Mouse (Mus musculus): Measurements from ENCODE around the gene Ms4a18. TPM values are rescaled to one million over a fixed set of nuclear protein-coding genes. Genes with fewer than 3 reads are reported as not detected.

Ms4a18 gene
- polyA plus RNA-seq, 1 experiment from 2014 or later, result not detected

- Histone ChIP-seq H3K4me2 (no peak overlapping the region), H3K27ac (ENCODE audit: low read depth, low read length) (no peak overlapping the region), H3K9ac (ENCODE audit: low read depth, low read length) (no peak overlapping the region), H3K4me3 (ENCODE audit: low read depth, low read length) (no peak overlapping the region), H3K9me3 (ENCODE audit: control insufficient read depth, low read length) (no peaks in the 10 kb centered on the region), H3K27me3 (replicated peaks; ENCODE audit: control insufficient read depth, insufficient read depth, low read length) (no peaks in the 10 kb centered on the region), H3K4me1 (replicated peaks; ENCODE audit: control insufficient read depth, insufficient read depth, low read length) (no peaks in the 10 kb centered on the region), H3K36me3 (ENCODE audit: control insufficient read depth, insufficient read depth, low read length) (no peaks in the 10 kb centered on the region)
- no peak for ATAC-seq (replicated peaks; ENCODE audit: low FRiP score)
- no peak for DNase-seq (ENCODE audit: low spot score)
- 70% methylated on average over 1 of the region's 1 CpGs for WGBS
Measured at GRCm38 (mm10) chr19:11048503-11048902, 30.7 kb upstream of the Ms4a18 start.

GRCm38 (mm10) chr19:11048009-11048408 is 30.2 kb upstream of the Ms4a18 start:
- H3K4me1 ChIP-seq (replicated peaks; ENCODE audit: control insufficient read depth, insufficient read depth, low read length), result no peaks in the 10 kb centered on the region

GRCm38 (mm10) chr19:11044996-11045711 is 27.3 kb upstream of the Ms4a18 start:
- Histone ChIP-seq H3K4me3 (ENCODE audit: low read depth, low read length) (peak overlapping the region; percentile 31), H3K4me2 (peak overlapping the region; percentile 59), H3K27me3 (replicated peaks; ENCODE audit: control insufficient read depth, insufficient read depth, low read length) (no peaks in the 10 kb centered on the region), H3K4me1 (replicated peaks; ENCODE audit: control insufficient read depth, insufficient read depth, low read length) (no peaks in the 10 kb centered on the region), H3K36me3 (ENCODE audit: control insufficient read depth, insufficient read depth, low read length) (no peaks in the 10 kb centered on the region), H3K9ac (ENCODE audit: low read depth, low read length) (no peak overlapping the region), H3K9me3 (ENCODE audit: control insufficient read depth, low read length) (no peaks in the 10 kb centered on the region), H3K27ac (ENCODE audit: low read depth, low read length) (no peak overlapping the region)
- DNase-seq (ENCODE audit: low spot score), result peak; percentile 75
- peak; percentile 100 for ATAC-seq (replicated peaks; ENCODE audit: low FRiP score)
- WGBS, result 6% methylated on average over 36 of the region's 40 CpGs

More at GRCm38 (mm10) chr19:11048009-11048408, 30.2 kb upstream of the Ms4a18 start:
- no peaks in the 10 kb centered on the region for H3K36me3 ChIP-seq (ENCODE audit: control insufficient read depth, insufficient read depth, low read length)
- H3K27ac ChIP-seq (ENCODE audit: low read depth, low read length), result no peak overlapping the region
- H3K27me3 ChIP-seq (replicated peaks; ENCODE audit: control insufficient read depth, insufficient read depth, low read length), result no peaks in the 10 kb centered on the region
- no peaks in the 10 kb centered on the region for H3K9me3 ChIP-seq (ENCODE audit: control insufficient read depth, low read length)
- DNase-seq (ENCODE audit: low spot score), result no peak
- ATAC-seq (replicated peaks; ENCODE audit: low FRiP score), result no peak
- H3K4me2 ChIP-seq, result no peak overlapping the region
- H3K9ac ChIP-seq (ENCODE audit: low read depth, low read length), result no peak overlapping the region
- WGBS, result 54% methylated on average over 6 of the region's 6 CpGs
- H3K4me3 ChIP-seq (ENCODE audit: low read depth, low read length), result no peak overlapping the region

GRCm38 (mm10) chr19:11044671-11044995 is 26.8 kb upstream of the Ms4a18 start:
- H3K27ac ChIP-seq (ENCODE audit: low read depth, low read length), result no peak overlapping the region
- peak overlapping the region; percentile 59 for H3K4me2 ChIP-seq
- no peaks in the 10 kb centered on the region for H3K27me3 ChIP-seq (replicated peaks; ENCODE audit: control insufficient read depth, insufficient read depth, low read length)
- H3K36me3 ChIP-seq (ENCODE audit: control insufficient read depth, insufficient read depth, low read length), result no peaks in the 10 kb centered on the region
- DNase-seq (ENCODE audit: low spot score), result no peak
- peak overlapping the region; percentile 31 for H3K4me3 ChIP-seq (ENCODE audit: low read depth, low read length)
- no peaks in the 10 kb centered on the region for H3K9me3 ChIP-seq (ENCODE audit: control insufficient read depth, low read length)
- WGBS, result 35% methylated on average over 5 of the region's 5 CpGs
- no peaks in the 10 kb centered on the region for H3K4me1 ChIP-seq (replicated peaks; ENCODE audit: control insufficient read depth, insufficient read depth, low read length)
- no peak overlapping the region for H3K9ac ChIP-seq (ENCODE audit: low read depth, low read length)
- peak; percentile 60; the same call in 1 of the 2 replicates for ATAC-seq (replicated peaks; ENCODE audit: low FRiP score)

GRCm38 (mm10) chr19:11037570-11037969 is 19.7 kb upstream of the Ms4a18 start:
- Histone ChIP-seq H3K36me3 (ENCODE audit: control insufficient read depth, insufficient read depth, low read length) (no peaks in the 10 kb centered on the region), H3K4me2 (no peak overlapping the region), H3K27me3 (replicated peaks; ENCODE audit: control insufficient read depth, insufficient read depth, low read length) (no peaks in the 10 kb centered on the region), H3K4me3 (ENCODE audit: low read depth, low read length) (no peak overlapping the region), H3K4me1 (replicated peaks; ENCODE audit: control insufficient read depth, insufficient read depth, low read length) (no peaks in the 10 kb centered on the region), H3K9me3 (ENCODE audit: control insufficient read depth, low read length) (no peaks in the 10 kb centered on the region), H3K9ac (ENCODE audit: low read depth, low read length) (no peak overlapping the region), H3K27ac (ENCODE audit: low read depth, low read length) (no peak overlapping the region)
- no peak for DNase-seq (ENCODE audit: low spot score)
- ATAC-seq (replicated peaks; ENCODE audit: low FRiP score), result no peak

- Histone ChIP-seq H3K4me1 (replicated peaks; ENCODE audit: control insufficient read depth, insufficient read depth, low read length) (no peaks in the 10 kb centered on the region), H3K27ac (ENCODE audit: low read depth, low read length) (no peak overlapping the region), H3K4me3 (ENCODE audit: low read depth, low read length) (no peak overlapping the region), H3K9ac (ENCODE audit: low read depth, low read length) (no peak overlapping the region), H3K36me3 (ENCODE audit: control insufficient read depth, insufficient read depth, low read length) (no peaks in the 10 kb centered on the region), H3K9me3 (ENCODE audit: control insufficient read depth, low read length) (no peaks in the 10 kb centered on the region), H3K4me2 (no peak overlapping the region), H3K27me3 (replicated peaks; ENCODE audit: control insufficient read depth, insufficient read depth, low read length) (no peaks in the 10 kb centered on the region)
- DNase-seq (ENCODE audit: low spot score), result no peak
- no peak for ATAC-seq (replicated peaks; ENCODE audit: low FRiP score)
Measured at GRCm38 (mm10) chr19:11022382-11022781, 4.6 kb upstream of the Ms4a18 start.

- H3K4me1 ChIP-seq (replicated peaks; ENCODE audit: control insufficient read depth, insufficient read depth, low read length), result no peaks in the 10 kb centered on the region
- no peak overlapping the region for H3K4me2 ChIP-seq
- no peaks in the 10 kb centered on the region for H3K27me3 ChIP-seq (replicated peaks; ENCODE audit: control insufficient read depth, insufficient read depth, low read length)
- no peak overlapping the region for H3K4me3 ChIP-seq (ENCODE audit: low read depth, low read length)
- no peak for ATAC-seq (replicated peaks; ENCODE audit: low FRiP score)
- DNase-seq (ENCODE audit: low spot score), result no peak
- H3K9me3 ChIP-seq (ENCODE audit: control insufficient read depth, low read length), result no peaks in the 10 kb centered on the region
- H3K36me3 ChIP-seq (ENCODE audit: control insufficient read depth, insufficient read depth, low read length), result no peaks in the 10 kb centered on the region
- H3K27ac ChIP-seq (ENCODE audit: low read depth, low read length), result no peak overlapping the region
- H3K9ac ChIP-seq (ENCODE audit: low read depth, low read length), result no peak overlapping the region
- WGBS, result 89% methylated on average over 2 of the region's 2 CpGs
Measured at GRCm38 (mm10) chr19:11017251-11017650, 580 bp downstream of the Ms4a18 start.

GRCm38 (mm10) chr19:11015998-11016397 is 1.8 kb downstream of the Ms4a18 start:
- Histone ChIP-seq H3K9me3 (ENCODE audit: control insufficient read depth, low read length) (no peaks in the 10 kb centered on the region), H3K9ac (ENCODE audit: low read depth, low read length) (no peak overlapping the region), H3K4me2 (no peak overlapping the region), H3K27ac (ENCODE audit: low read depth, low read length) (no peak overlapping the region), H3K4me3 (ENCODE audit: low read depth, low read length) (no peak overlapping the region), H3K4me1 (replicated peaks; ENCODE audit: control insufficient read depth, insufficient read depth, low read length) (no peaks in the 10 kb centered on the region), H3K27me3 (replicated peaks; ENCODE audit: control insufficient read depth, insufficient read depth, low read length) (no peaks in the 10 kb centered on the region), H3K36me3 (ENCODE audit: control insufficient read depth, insufficient read depth, low read length) (no peaks in the 10 kb centered on the region)
- DNase-seq (ENCODE audit: low spot score), result no peak
- no peak for ATAC-seq (replicated peaks; ENCODE audit: low FRiP score)
- WGBS, result 66% methylated on average over 1 of the region's 1 CpGs

GRCm38 (mm10) chr19:11015468-11015867 is 2.4 kb downstream of the Ms4a18 start:
- Histone ChIP-seq H3K27ac (ENCODE audit: low read depth, low read length) (no peak overlapping the region), H3K9me3 (ENCODE audit: control insufficient read depth, low read length) (no peaks in the 10 kb centered on the region), H3K4me1 (replicated peaks; ENCODE audit: control insufficient read depth, insufficient read depth, low read length) (no peaks in the 10 kb centered on the region), H3K4me3 (ENCODE audit: low read depth, low read length) (no peak overlapping the region), H3K36me3 (ENCODE audit: control insufficient read depth, insufficient read depth, low read length) (no peaks in the 10 kb centered on the region), H3K9ac (ENCODE audit: low read depth, low read length) (no peak overlapping the region), H3K4me2 (no peak overlapping the region), H3K27me3 (replicated peaks; ENCODE audit: control insufficient read depth, insufficient read depth, low read length) (no peaks in the 10 kb centered on the region)
- ATAC-seq (replicated peaks; ENCODE audit: low FRiP score) (no peak), DNase-seq (ENCODE audit: low spot score) (no peak)
